Mouse (Mus musculus): ENCODE results near the gene Calcb. TPM values are rescaled to one million over a fixed set of nuclear protein-coding genes. Genes with fewer than 3 reads are reported as not detected.

Gene Calcb
- polyA plus RNA-seq (2015; fragmentation: Nextera tagmentation; extraction: Ambion mirVana): not detected in 2 replicates

- Histone ChIP-seq H3K27me3 (ENCODE audit: control insufficient read depth, insufficient read depth, low read depth, low read length) (peaks cover 23% of the 10 kb centered on the region), H3K36me3 (ENCODE audit: control insufficient read depth, insufficient read depth) (no peaks in the 10 kb centered on the region), H3K9ac (ENCODE audit: low read depth, low read length) (no peak within 1 kb of the TSS), H3K9me3 (replicated peaks; ENCODE audit: control insufficient read depth, low read length) (no peaks in the 10 kb centered on the region), H3K27ac (ENCODE audit: low read length) (no peak within 1 kb of the TSS), H3K4me1 (ENCODE audit: control insufficient read depth, low read depth, low read length) (no peaks in the 10 kb centered on the region), H3K4me2 (ENCODE audit: low read depth, low read length) (no peak within 1 kb of the TSS), H3K4me3 (ENCODE audit: low read depth, low read length) (no peak within 1 kb of the TSS)
- WGBS (ENCODE audit: insufficient replicate concordance): 5% methylated on average over 11 of the region's 11 CpGs
- ATAC-seq (ENCODE audit: low read depth): no peak
These were observed at the start of gene Calcb for GRCm38 (mm10) chr7:114718300-114718699. Gene Calcb (plus strand): TSS chr7:114718643.

DNA sequence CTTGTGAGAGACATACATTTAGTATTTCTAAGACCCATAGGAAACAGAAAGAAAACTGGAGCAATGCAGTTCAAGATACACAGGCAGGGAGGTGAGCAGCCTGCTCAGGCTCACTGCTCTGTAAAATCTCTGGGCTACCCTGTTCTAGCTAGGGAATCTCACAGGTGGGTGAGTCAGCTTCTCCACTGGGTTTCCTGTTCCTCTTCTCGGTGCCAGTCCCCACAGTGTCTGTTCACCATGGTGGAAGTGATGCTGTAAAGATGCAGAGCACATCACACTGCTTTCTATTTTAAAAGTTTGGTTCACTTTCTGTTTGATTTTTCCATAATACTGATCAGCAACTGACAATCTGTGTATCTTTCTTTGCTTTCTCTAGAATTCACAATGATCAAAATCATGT is 47.0 kb upstream of the Calcb start:
- no peak for ATAC-seq (ENCODE audit: low read depth)
- Histone ChIP-seq H3K9ac (ENCODE audit: low read depth, low read length) (no peak overlapping the region), H3K9me3 (replicated peaks; ENCODE audit: control insufficient read depth, low read length) (no peaks in the 10 kb centered on the region), H3K27ac (ENCODE audit: low read length) (no peak overlapping the region), H3K4me2 (ENCODE audit: low read depth, low read length) (no peak overlapping the region), H3K4me3 (ENCODE audit: low read depth, low read length) (no peak overlapping the region), H3K4me1 (ENCODE audit: control insufficient read depth, low read depth, low read length) (no peaks in the 10 kb centered on the region), H3K36me3 (ENCODE audit: control insufficient read depth, insufficient read depth) (no peaks in the 10 kb centered on the region), H3K27me3 (ENCODE audit: control insufficient read depth, insufficient read depth, low read depth, low read length) (no peaks in the 10 kb centered on the region)
- WGBS (ENCODE audit: insufficient replicate concordance): 14% methylated on average over 1 of the region's 1 CpGs

DNA sequence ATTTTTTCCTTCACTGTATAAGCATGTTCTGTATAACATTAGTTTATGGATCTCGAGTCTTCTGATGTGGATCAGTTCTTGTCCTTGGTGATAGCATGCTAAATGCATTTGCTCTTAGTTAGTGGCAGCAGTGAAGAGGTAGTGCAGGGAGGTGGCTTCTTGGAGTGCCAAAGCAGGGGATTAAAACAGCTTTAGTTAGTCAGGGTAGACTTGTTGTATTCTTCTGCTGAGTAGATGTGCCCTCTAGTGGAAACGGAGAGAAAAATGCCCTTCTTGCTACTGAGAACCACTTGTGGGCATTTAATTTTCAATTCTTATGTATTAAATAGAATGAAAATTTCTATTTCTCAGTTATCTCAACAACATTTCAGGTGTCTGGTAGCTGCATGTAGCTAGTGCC is 45.7 kb upstream of the Calcb start:
- WGBS (ENCODE audit: insufficient replicate concordance): 24% methylated on average over 2 of the region's 2 CpGs
- no peaks in the 10 kb centered on the region for H3K36me3 ChIP-seq (ENCODE audit: control insufficient read depth, insufficient read depth)
- H3K4me1 ChIP-seq (ENCODE audit: control insufficient read depth, low read depth, low read length): no peaks in the 10 kb centered on the region
- no peaks in the 10 kb centered on the region for H3K9me3 ChIP-seq (replicated peaks; ENCODE audit: control insufficient read depth, low read length)
- H3K27ac ChIP-seq (ENCODE audit: low read length): no peak overlapping the region
- no peak overlapping the region for H3K4me3 ChIP-seq (ENCODE audit: low read depth, low read length)
- no peaks in the 10 kb centered on the region for H3K27me3 ChIP-seq (ENCODE audit: control insufficient read depth, insufficient read depth, low read depth, low read length)
- H3K4me2 ChIP-seq (ENCODE audit: low read depth, low read length): no peak overlapping the region
- H3K9ac ChIP-seq (ENCODE audit: low read depth, low read length): no peak overlapping the region
- ATAC-seq (ENCODE audit: low read depth): no peak

- H3K4me3 ChIP-seq (ENCODE audit: low read depth, low read length): no peak overlapping the region
- no peaks in the 10 kb centered on the region for H3K36me3 ChIP-seq (ENCODE audit: control insufficient read depth, insufficient read depth)
- H3K4me2 ChIP-seq (ENCODE audit: low read depth, low read length): no peak overlapping the region
- no peak overlapping the region for H3K9ac ChIP-seq (ENCODE audit: low read depth, low read length)
- H3K27me3 ChIP-seq (ENCODE audit: control insufficient read depth, insufficient read depth, low read depth, low read length): no peaks in the 10 kb centered on the region
- no peaks in the 10 kb centered on the region for H3K4me1 ChIP-seq (ENCODE audit: control insufficient read depth, low read depth, low read length)
- H3K27ac ChIP-seq (ENCODE audit: low read length): no peak overlapping the region
- ATAC-seq (ENCODE audit: low read depth): no peak
- H3K9me3 ChIP-seq (replicated peaks; ENCODE audit: control insufficient read depth, low read length): no peaks in the 10 kb centered on the region
These were observed 26.1 kb upstream of the Calcb start for GRCm38 (mm10) chr7:114692339-114692738.

GRCm38 (mm10) chr7:114700871-114701270 is 17.6 kb upstream of the Calcb start:
- Histone ChIP-seq H3K9ac (ENCODE audit: low read depth, low read length) (no peak overlapping the region), H3K4me1 (ENCODE audit: control insufficient read depth, low read depth, low read length) (no peaks in the 10 kb centered on the region), H3K36me3 (ENCODE audit: control insufficient read depth, insufficient read depth) (no peaks in the 10 kb centered on the region), H3K4me3 (ENCODE audit: low read depth, low read length) (no peak overlapping the region), H3K4me2 (ENCODE audit: low read depth, low read length) (no peak overlapping the region), H3K27ac (ENCODE audit: low read length) (no peak overlapping the region), H3K27me3 (ENCODE audit: control insufficient read depth, insufficient read depth, low read depth, low read length) (no peaks in the 10 kb centered on the region), H3K9me3 (replicated peaks; ENCODE audit: control insufficient read depth, low read length) (no peaks in the 10 kb centered on the region)
- 42% methylated on average over 2 of the region's 2 CpGs for WGBS (ENCODE audit: insufficient replicate concordance)
- ATAC-seq (ENCODE audit: low read depth): no peak

GRCm38 (mm10) chr7:114706716-114707115 is 11.7 kb upstream of the Calcb start:
- Histone ChIP-seq H3K27me3 (ENCODE audit: control insufficient read depth, insufficient read depth, low read depth, low read length) (no peaks in the 10 kb centered on the region), H3K9ac (ENCODE audit: low read depth, low read length) (no peak overlapping the region), H3K4me3 (ENCODE audit: low read depth, low read length) (no peak overlapping the region), H3K9me3 (replicated peaks; ENCODE audit: control insufficient read depth, low read length) (no peaks in the 10 kb centered on the region), H3K36me3 (ENCODE audit: control insufficient read depth, insufficient read depth) (no peaks in the 10 kb centered on the region), H3K4me2 (ENCODE audit: low read depth, low read length) (no peak overlapping the region), H3K27ac (ENCODE audit: low read length) (no peak overlapping the region), H3K4me1 (ENCODE audit: control insufficient read depth, low read depth, low read length) (no peaks in the 10 kb centered on the region)
- 55% methylated on average over 4 of the region's 4 CpGs for WGBS (ENCODE audit: insufficient replicate concordance)
- ATAC-seq (ENCODE audit: low read depth): no peak

DNA sequence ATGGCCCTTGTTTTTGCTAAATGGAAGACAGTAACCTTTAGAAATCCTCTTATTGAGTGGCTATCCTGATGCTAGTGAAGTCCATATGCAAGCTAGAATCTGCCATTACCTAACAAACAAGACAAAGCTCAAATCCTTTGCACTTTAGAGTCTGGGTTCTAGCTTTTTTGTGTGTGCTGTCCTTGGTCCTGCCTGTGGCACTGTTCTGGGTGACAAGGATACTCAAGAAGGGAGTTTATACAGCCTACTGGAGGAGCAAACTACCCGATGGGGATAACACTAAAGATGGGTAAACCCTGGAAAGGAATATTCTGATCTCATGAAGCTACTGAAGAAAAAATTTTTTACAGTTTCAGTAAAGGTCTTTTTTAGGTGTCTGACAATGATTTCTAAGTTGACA is 11.0 kb upstream of the Calcb start:
- no peak overlapping the region for H3K9ac ChIP-seq (ENCODE audit: low read depth, low read length)
- no peak overlapping the region for H3K4me3 ChIP-seq (ENCODE audit: low read depth, low read length)
- H3K27me3 ChIP-seq (ENCODE audit: control insufficient read depth, insufficient read depth, low read depth, low read length): no peaks in the 10 kb centered on the region
- H3K27ac ChIP-seq (ENCODE audit: low read length): no peak overlapping the region
- H3K4me1 ChIP-seq (ENCODE audit: control insufficient read depth, low read depth, low read length): no peaks in the 10 kb centered on the region
- WGBS (ENCODE audit: insufficient replicate concordance): 48% methylated on average over 1 of the region's 1 CpGs
- no peak for ATAC-seq (ENCODE audit: low read depth)
- H3K9me3 ChIP-seq (replicated peaks; ENCODE audit: control insufficient read depth, low read length): no peaks in the 10 kb centered on the region
- no peak overlapping the region for H3K4me2 ChIP-seq (ENCODE audit: low read depth, low read length)
- H3K36me3 ChIP-seq (ENCODE audit: control insufficient read depth, insufficient read depth): no peaks in the 10 kb centered on the region

DNA sequence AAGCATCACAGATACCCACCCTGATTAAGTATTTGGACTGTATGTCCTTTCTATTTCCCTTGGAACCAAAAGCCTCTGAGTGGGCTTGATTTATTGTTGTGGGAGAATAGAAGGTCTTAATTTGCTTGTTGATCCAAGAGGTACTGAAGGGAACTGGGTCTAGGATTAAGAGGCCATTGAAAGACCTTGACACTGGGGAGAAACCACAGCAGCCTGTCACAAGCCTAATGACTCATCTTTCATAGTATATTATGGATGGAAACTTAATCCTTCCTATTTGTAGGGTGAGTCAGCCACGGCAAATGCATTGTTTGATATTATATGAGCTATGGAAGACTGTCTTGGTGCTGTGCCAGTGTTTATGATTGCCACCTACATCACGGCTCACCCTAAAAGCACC is 8.0 kb upstream of the Calcb start:
- Histone ChIP-seq H3K27ac (ENCODE audit: low read length) (no peak overlapping the region), H3K36me3 (ENCODE audit: control insufficient read depth, insufficient read depth) (no peaks in the 10 kb centered on the region), H3K4me2 (ENCODE audit: low read depth, low read length) (no peak overlapping the region), H3K9ac (ENCODE audit: low read depth, low read length) (no peak overlapping the region), H3K9me3 (replicated peaks; ENCODE audit: control insufficient read depth, low read length) (no peaks in the 10 kb centered on the region), H3K4me3 (ENCODE audit: low read depth, low read length) (no peak overlapping the region), H3K27me3 (ENCODE audit: control insufficient read depth, insufficient read depth, low read depth, low read length) (no peaks in the 10 kb centered on the region), H3K4me1 (ENCODE audit: control insufficient read depth, low read depth, low read length) (no peaks in the 10 kb centered on the region)
- WGBS (ENCODE audit: insufficient replicate concordance): 62% methylated on average over 2 of the region's 2 CpGs
- ATAC-seq (ENCODE audit: low read depth): no peak

GRCm38 (mm10) chr7:114712523-114712922 is 5.9 kb upstream of the Calcb start:
- H3K27me3 ChIP-seq (ENCODE audit: control insufficient read depth, insufficient read depth, low read depth, low read length): peaks cover 4% of the 10 kb centered on the region
- H3K4me3 ChIP-seq (ENCODE audit: low read depth, low read length): no peak overlapping the region
- no peaks in the 10 kb centered on the region for H3K4me1 ChIP-seq (ENCODE audit: control insufficient read depth, low read depth, low read length)
- no peaks in the 10 kb centered on the region for H3K36me3 ChIP-seq (ENCODE audit: control insufficient read depth, insufficient read depth)
- no peaks in the 10 kb centered on the region for H3K9me3 ChIP-seq (replicated peaks; ENCODE audit: control insufficient read depth, low read length)
- no peak overlapping the region for H3K4me2 ChIP-seq (ENCODE audit: low read depth, low read length)
- H3K27ac ChIP-seq (ENCODE audit: low read length): no peak overlapping the region
- no peak overlapping the region for H3K9ac ChIP-seq (ENCODE audit: low read depth, low read length)
- 33% methylated on average over 1 of the region's 1 CpGs for WGBS (ENCODE audit: insufficient replicate concordance)
- ATAC-seq (ENCODE audit: low read depth): no peak
